ENCODE assay signal across 9 mouse cellular contexts in the genomic region with DNA sequence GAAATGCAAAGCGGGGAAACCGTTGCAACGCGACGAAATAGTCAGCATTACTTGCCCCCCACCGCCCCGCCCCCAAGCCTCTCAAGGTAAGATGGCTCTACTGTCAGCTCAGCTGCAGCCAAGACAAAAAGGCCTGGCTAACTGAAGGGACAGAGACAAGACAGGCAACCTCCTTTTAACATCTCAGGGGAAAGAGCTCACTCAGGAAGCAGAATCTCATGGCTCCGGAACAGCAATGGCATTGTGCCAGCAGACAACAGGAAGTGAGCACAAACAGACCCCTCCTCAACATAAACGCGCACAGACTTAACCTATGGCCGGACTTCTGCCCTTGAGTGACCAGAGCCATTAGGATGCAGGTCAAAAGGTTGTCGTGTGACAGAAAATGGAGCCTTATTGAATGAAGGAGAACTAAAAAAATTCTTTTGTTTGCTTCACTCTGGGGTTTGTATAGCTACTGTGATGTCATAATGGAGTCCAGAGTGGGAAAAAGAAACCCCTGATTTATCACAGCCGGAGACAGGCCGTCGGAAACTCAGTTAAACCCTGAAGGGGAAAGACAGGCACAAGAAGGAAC.
A peak's percentile ranks its signal among the peaks of the same experiment; 100 is the strongest.
DNase-seq lines count a peak whose midpoint lies in the region; ATAC-seq lines count a peak whose summit lies in the region.
"Had no signal": no experiment of that assay in that cellular context is flagged by ENCODE, and none has a peak within 500 bp of the region (broad histone marks: within the 10 kb centered on the region; RNA-seq: fewer than 3 reads in every experiment).

No protein-coding gene starts in this region.

- peaks cover 73% of the 10 kb centered on the region for H3K27me3 ChIP-seq in forebrain, embryonic 10.5 days (ENCODE audit: poor library complexity, severe bottlenecking)
- H3K27me3 ChIP-seq in kidney, embryonic 15.5 days: peaks cover 9% of the 10 kb centered on the region; the same call in 1 of the 2 replicates
- peaks cover 52% of the 10 kb centered on the region for H3K27me3 ChIP-seq in midbrain, embryonic 12.5 days

- peak overlapping the region; percentile 27 for H3K4me3 ChIP-seq in forebrain, embryonic 10.5 days
- no peak overlapping the region for H3K4me3 ChIP-seq in kidney, embryonic 15.5 days (replicated peaks)
- peak overlapping the region; percentile 14; the same call in 1 of the 2 replicates for H3K4me3 ChIP-seq in midbrain, embryonic 12.5 days
- H3K4me3 ChIP-seq: liver, embryonic 15.5 days had no signal

- WGBS in forebrain, embryonic 10.5 days: 19% methylated on average over 15 of the region's 15 CpGs
- 30% methylated on average over 15 of the region's 15 CpGs for WGBS in kidney, embryonic 15.5 days
- 15% methylated on average over 15 of the region's 15 CpGs for WGBS in midbrain, embryonic 12.5 days

- ATAC-seq in kidney, embryonic 15.5 days (replicated peaks; ENCODE audit: low FRiP score): no peak
- ATAC-seq in midbrain, embryonic 12.5 days (ENCODE audit: low FRiP score, low read depth): no peak
- no peak for ATAC-seq in erythroid progenitor cell, adult 5-6 weeks (replicated peaks; ENCODE audit: low FRiP score, poor library complexity, severe bottlenecking)

- H3K27ac ChIP-seq in forebrain, embryonic 10.5 days: peak overlapping the region; percentile 68
- H3K27ac ChIP-seq in kidney, embryonic 15.5 days: peak overlapping the region; percentile 15
- no peak overlapping the region for H3K27ac ChIP-seq in midbrain, embryonic 12.5 days (replicated peaks)
- H3K27ac ChIP-seq: liver, embryonic 15.5 days had no signal

- no peak overlapping the region for H3K9ac ChIP-seq in kidney, embryonic 15.5 days
- no peak overlapping the region for H3K9ac ChIP-seq in midbrain, embryonic 12.5 days (replicated peaks)
- H3K9ac ChIP-seq: liver, embryonic 15.5 days had no signal

- peaks cover 56% of the 10 kb centered on the region for H3K4me1 ChIP-seq in forebrain, embryonic 10.5 days
- H3K4me1 ChIP-seq in kidney, embryonic 15.5 days: peaks cover 44% of the 10 kb centered on the region
- peaks cover 39% of the 10 kb centered on the region for H3K4me1 ChIP-seq in midbrain, embryonic 12.5 days
- H3K4me1 ChIP-seq: liver, embryonic 15.5 days had no signal

- no peaks in the 10 kb centered on the region for H3K36me3 ChIP-seq in forebrain, embryonic 10.5 days (replicated peaks)
- H3K36me3 ChIP-seq in kidney, embryonic 15.5 days: no peaks in the 10 kb centered on the region
- no peaks in the 10 kb centered on the region for H3K36me3 ChIP-seq in midbrain, embryonic 12.5 days
- H3K36me3 ChIP-seq: liver, embryonic 15.5 days had no signal

- intact Hi-C loops in left cerebral cortex, postnatal 4 days (cut with DNase I): loop anchor here (10.0 kb wide), 1 partner anchor 215 kb away; no protein-coding TSS in a partner anchor

- DNase-seq in left cerebral cortex, postnatal 4 days: peak; percentile 56
- DNase-seq in left cerebral cortex, adult 8-10 months (ENCODE audit: low spot score in 2 of 2): no peak
- peak; percentile 30 for DNase-seq in forebrain, embryonic 10.5 days (ENCODE audit: extremely low spot score, low spot score)
- peak; percentile 61 to 67 for DNase-seq in thymus, postnatal 36 days
- no peak for DNase-seq in gastrocnemius, postnatal 25 days

- H3K4me2 ChIP-seq in kidney, embryonic 15.5 days: peak overlapping the region; percentile 37
- peak overlapping the region; percentile 42 for H3K4me2 ChIP-seq in midbrain, embryonic 12.5 days (replicated peaks)
- H3K4me2 ChIP-seq: liver, embryonic 15.5 days had no signal

- no peaks in the 10 kb centered on the region for H3K9me3 ChIP-seq in forebrain, embryonic 10.5 days
- no peaks in the 10 kb centered on the region for H3K9me3 ChIP-seq in kidney, embryonic 15.5 days (replicated peaks)
- H3K9me3 ChIP-seq in midbrain, embryonic 12.5 days: no peaks in the 10 kb centered on the region
- H3K9me3 ChIP-seq: liver, embryonic 15.5 days had no signal

Comparison
In these comparisons a context has a peak if more than half of its experiments do, and no peak if none do; other contexts are left out.
1. DNase-seq: peak in left cerebral cortex, postnatal 4 days (single experiment), forebrain, embryonic 10.5 days (single experiment) and thymus, postnatal 36 days (2 of 2); none in left cerebral cortex, adult 8-10 months (0 of 2) and gastrocnemius, postnatal 25 days (single experiment).